ENCODE assay signal across 8 mouse cellular contexts in genomic region chr1:153401765-153402164, GRCm38 (mm10). TPM values are rescaled to one million over a fixed set of nuclear protein-coding genes. Genes with fewer than 3 reads are reported as not detected.
DNase-seq lines count a peak whose midpoint lies in the region; ATAC-seq and TF ChIP-seq lines count a peak whose summit lies in the region.

No protein-coding gene starts in this region.

- WGBS in intestine, embryonic 14.5 days: 0% methylated on average over 7 of the region's 7 CpGs
- WGBS in midbrain, embryonic 10.5 days: 3% methylated on average over 7 of the region's 7 CpGs
- 5% methylated on average over 7 of the region's 7 CpGs for WGBS in spleen, adult 2 months

- TF ChIP-seq POLR2A in spleen, adult 2 months (IDR thresholded peaks at IDR 0.05; ENCODE audit: low read depth, low read length): no peak

- H3K27ac ChIP-seq in intestine, embryonic 14.5 days (ENCODE audit: low read depth): no peak overlapping the region
- no peak overlapping the region for H3K27ac ChIP-seq in midbrain, embryonic 10.5 days (replicated peaks)
- no peak overlapping the region for H3K27ac ChIP-seq in spleen, adult 2 months (ENCODE audit: insufficient read depth, low read length)

- no peaks in the 10 kb centered on the region for H3K27me3 ChIP-seq in intestine, embryonic 14.5 days (replicated peaks; ENCODE audit: control insufficient read depth, insufficient read depth, low read length)
- no peaks in the 10 kb centered on the region for H3K27me3 ChIP-seq in midbrain, embryonic 10.5 days (ENCODE audit: low read depth, poor library complexity, severe bottlenecking)
- no peaks in the 10 kb centered on the region for H3K27me3 ChIP-seq in spleen, adult 2 months (ENCODE audit: control insufficient read depth, insufficient read depth, low read length)

- H3K9ac ChIP-seq in intestine, embryonic 14.5 days (ENCODE audit: low read length): no peak overlapping the region

- no peak overlapping the region for H3K4me3 ChIP-seq in intestine, embryonic 14.5 days (ENCODE audit: low read depth, low read length)
- no peak overlapping the region for H3K4me3 ChIP-seq in midbrain, embryonic 10.5 days
- H3K4me3 ChIP-seq in spleen, adult 2 months (ENCODE audit: extremely low read depth, insufficient read depth, insufficient read length): no peak overlapping the region

- no peaks in the 10 kb centered on the region for H3K36me3 ChIP-seq in intestine, embryonic 14.5 days (ENCODE audit: control insufficient read depth, insufficient read depth, low read length)
- H3K36me3 ChIP-seq in midbrain, embryonic 10.5 days: no peaks in the 10 kb centered on the region
- no peaks in the 10 kb centered on the region for H3K36me3 ChIP-seq in spleen, adult 2 months (ENCODE audit: control insufficient read depth, insufficient read depth, low read length)

- H3K4me2 ChIP-seq in intestine, embryonic 14.5 days (ENCODE audit: low read length): no peak overlapping the region

- no peaks in the 10 kb centered on the region for H3K4me1 ChIP-seq in intestine, embryonic 14.5 days (replicated peaks; ENCODE audit: control insufficient read depth, insufficient read depth, low read length)
- H3K4me1 ChIP-seq in midbrain, embryonic 10.5 days: no peaks in the 10 kb centered on the region
- no peaks in the 10 kb centered on the region for H3K4me1 ChIP-seq in spleen, adult 2 months (ENCODE audit: control insufficient read depth, insufficient read depth, insufficient read length)

- peak; percentile 77 for DNase-seq in urinary bladder, postnatal 14 days (ENCODE audit: low spot score)
- no peak for DNase-seq in urinary bladder, adult 2 months (ENCODE audit: low spot score)
- DNase-seq in cerebellum, postnatal 25 days: peak; percentile 74 to 85
- peak; percentile 67 for DNase-seq in gastrocnemius, adult 18-20 months (ENCODE audit: low spot score)
- DNase-seq in intestine, embryonic 14.5 days (ENCODE audit: low spot score): peak; percentile 85
- peak; percentile 35 to 49 for DNase-seq in left cerebral cortex, postnatal 36 days (ENCODE audit: low spot score in 2 of 2)
- peak; percentile 72 for DNase-seq in midbrain, embryonic 10.5 days (ENCODE audit: low spot score)
- DNase-seq in spleen, adult 2 months (ENCODE audit: low read depth in 1 of 2, low spot score in 2 of 2): peak in 1 of 2 experiments; percentile 52

- TF ChIP-seq CTCF in spleen, adult 2 months (IDR thresholded peaks at IDR 0.05; ENCODE audit: extremely low read depth, insufficient read depth, insufficient read length, insufficient replicate concordance): peak; percentile 66; the same call in 1 of the 2 replicates

- intact Hi-C loops in left cerebral cortex, postnatal 36 days (cut with DNase I): no loop called here

- no peaks in the 10 kb centered on the region for H3K9me3 ChIP-seq in intestine, embryonic 14.5 days (ENCODE audit: control insufficient read depth, low read length)
- no peaks in the 10 kb centered on the region for H3K9me3 ChIP-seq in midbrain, embryonic 10.5 days (replicated peaks)

- ATAC-seq in intestine, embryonic 14.5 days (replicated peaks; ENCODE audit: low FRiP score, low TSS enrichment, low read depth): peak; percentile 87

RNA-seq across cellular contexts. Expression of gene Shcbp1l, which starts 23.2 kb away (rescaled TPM):
- polyA plus RNA-seq in urinary bladder, adult 2 months (2012; rRNA removed): 0.34 and 0.37 TPM in 2 replicates
- not detected for total RNA-seq in gastrocnemius, adult 18-20 months (2021)
- polyA plus RNA-seq in intestine, embryonic 14.5 days (2014; fragmentation: Nextera tagmentation; extraction: Ambion mirVana): 0.27 and 0.37 TPM in 2 replicates
- 1 to 10 TPM; 2.3 to 3.1 TPM for total RNA-seq in left cerebral cortex, postnatal 36 days (2021)
- polyA plus RNA-seq in midbrain, embryonic 10.5 days (2016; fragmentation: Nextera tagmentation; extraction: Ambion mirVana): 0.14 and 0.23 TPM in 2 replicates
- polyA plus RNA-seq in spleen, adult 2 months (2012; rRNA removed): 0.49 and 0.67 TPM in 2 replicates
